Mouse (Mus musculus): ENCODE measurements around the gene Gm4756.
"Not testable (repeated sequence)": the region's sequence is repeated elsewhere in the genome, so short reads cannot be mapped to it uniquely, and the experiment has no call there.

Gene Gm4756

DNA sequence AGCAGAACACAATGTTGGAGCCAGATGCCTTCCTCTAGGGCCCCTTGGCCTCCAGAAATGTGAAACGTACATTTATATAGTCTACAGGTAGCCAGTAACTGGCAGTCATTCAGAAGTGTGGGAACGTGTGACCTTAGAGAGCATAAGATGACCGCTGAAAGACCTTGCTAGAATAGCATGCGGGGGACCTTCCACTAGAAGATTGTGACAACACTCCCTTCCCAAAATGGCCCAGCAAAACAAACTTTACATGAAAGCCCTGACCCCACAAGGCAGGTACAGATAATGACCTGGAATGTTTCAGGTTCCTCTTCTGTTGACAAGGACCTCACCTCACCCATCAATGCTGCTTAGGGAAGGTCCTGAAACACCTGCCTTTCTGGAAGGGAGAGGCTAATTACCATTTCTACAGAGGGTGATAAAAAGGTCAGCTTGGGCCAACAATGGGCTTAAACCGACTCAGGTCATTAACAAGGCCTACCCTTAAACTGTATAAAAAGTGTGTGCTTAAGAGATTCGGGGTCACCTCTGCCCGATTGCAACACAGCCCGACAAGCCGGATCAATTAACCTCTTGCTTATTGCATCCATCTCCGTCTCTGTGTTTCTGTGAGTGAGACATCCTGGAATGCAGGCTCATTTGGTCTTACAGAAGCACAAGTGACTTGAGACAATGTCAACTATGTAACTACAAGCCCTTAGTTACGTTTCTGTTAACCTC lies at the start of gene Gm4756:
Gm4756 (minus strand) TSS at position 51 of the 720 bp plus-strand sequence.
- no peak for DNase-seq (ENCODE audit: low read depth, low spot score)

DNA sequence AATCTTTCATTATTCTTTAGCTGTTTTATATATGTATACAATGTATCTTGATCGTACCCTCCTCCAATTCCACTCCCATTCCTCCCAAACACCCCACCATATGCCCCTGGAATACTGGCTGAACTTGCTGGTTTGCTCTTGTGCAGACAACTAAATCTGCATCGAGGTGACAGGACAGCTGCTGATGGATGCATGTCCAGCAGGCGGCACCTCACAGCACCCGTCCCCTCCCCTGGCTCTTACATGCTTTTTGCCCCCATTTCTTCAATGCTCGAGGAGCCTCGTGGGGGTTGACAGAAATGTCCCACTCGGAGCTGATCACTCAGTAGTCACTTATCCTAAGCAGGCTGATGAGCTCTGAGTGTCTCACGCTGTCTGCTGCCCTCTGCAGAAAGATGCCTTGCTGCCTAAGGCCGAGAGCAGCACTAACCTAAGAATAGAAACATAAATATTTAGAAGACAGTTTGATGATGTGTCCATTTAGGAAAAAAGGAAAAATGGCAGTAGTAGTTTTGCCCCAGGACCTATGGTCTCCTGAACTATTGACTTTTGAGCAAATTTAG lies 45.5 kb upstream of the Gm4756 start:
- no peak for DNase-seq (ENCODE audit: low read depth, low spot score)

DNA sequence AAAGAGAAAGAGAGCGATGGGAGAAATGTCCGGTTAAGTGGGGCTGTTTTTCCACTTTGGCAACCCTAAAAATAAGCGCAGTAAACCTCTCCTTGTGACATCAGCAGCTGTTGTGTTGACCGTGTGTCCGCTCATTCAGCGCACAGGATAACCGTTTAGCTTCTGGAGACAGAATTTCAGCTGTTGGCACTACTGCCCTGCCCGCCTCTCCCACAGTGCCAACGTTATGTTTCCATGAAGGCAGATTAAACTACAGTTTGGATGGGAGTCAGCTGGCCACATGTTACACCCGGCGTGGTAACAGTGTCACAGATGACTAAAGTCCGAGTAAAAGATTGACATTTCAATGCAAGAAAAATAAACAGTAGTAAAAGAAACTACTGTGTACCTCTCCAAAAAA lies 45.0 kb upstream of the Gm4756 start:
- DNase-seq (ENCODE audit: low read depth, low spot score) = no peak

GRCm38 (mm10) chr12:72693895-72694294 lies 44.4 kb upstream of the Gm4756 start:
- DNase-seq (ENCODE audit: low read depth, low spot score) = peak; percentile 33

DNA sequence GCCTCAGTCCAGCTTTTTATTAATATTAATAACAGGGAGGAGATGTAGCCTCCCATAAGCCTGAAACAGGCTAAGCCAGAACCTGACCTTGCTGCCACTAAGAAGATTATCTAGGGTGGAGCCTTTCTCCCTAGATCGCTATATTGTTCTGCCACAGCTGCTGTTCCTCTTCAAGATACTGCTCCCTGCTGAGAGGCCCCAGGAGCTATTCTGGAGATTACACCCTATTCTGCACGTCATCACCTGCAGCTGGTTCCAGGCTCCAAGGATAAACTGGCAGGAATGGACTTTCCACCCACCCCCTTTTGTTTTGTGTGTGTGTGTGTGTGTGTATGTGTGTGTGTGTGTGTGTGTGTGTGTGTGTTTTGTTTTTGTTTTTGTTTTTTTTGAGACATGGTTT lies 38.8 kb upstream of the Gm4756 start:
- not testable (repeated sequence) for DNase-seq (ENCODE audit: low read depth, low spot score)

GRCm38 (mm10) chr12:72687741-72688140 lies 38.3 kb upstream of the Gm4756 start:
- not testable (repeated sequence) for DNase-seq (ENCODE audit: low read depth, low spot score)

- DNase-seq (ENCODE audit: low read depth, low spot score) = not testable (repeated sequence)
Observed at GRCm38 (mm10) chr12:72686566-72686965, 37.1 kb upstream of the Gm4756 start.

GRCm38 (mm10) chr12:72683612-72684011 lies 34.2 kb upstream of the Gm4756 start:
- DNase-seq (ENCODE audit: low read depth, low spot score) = no peak

DNA sequence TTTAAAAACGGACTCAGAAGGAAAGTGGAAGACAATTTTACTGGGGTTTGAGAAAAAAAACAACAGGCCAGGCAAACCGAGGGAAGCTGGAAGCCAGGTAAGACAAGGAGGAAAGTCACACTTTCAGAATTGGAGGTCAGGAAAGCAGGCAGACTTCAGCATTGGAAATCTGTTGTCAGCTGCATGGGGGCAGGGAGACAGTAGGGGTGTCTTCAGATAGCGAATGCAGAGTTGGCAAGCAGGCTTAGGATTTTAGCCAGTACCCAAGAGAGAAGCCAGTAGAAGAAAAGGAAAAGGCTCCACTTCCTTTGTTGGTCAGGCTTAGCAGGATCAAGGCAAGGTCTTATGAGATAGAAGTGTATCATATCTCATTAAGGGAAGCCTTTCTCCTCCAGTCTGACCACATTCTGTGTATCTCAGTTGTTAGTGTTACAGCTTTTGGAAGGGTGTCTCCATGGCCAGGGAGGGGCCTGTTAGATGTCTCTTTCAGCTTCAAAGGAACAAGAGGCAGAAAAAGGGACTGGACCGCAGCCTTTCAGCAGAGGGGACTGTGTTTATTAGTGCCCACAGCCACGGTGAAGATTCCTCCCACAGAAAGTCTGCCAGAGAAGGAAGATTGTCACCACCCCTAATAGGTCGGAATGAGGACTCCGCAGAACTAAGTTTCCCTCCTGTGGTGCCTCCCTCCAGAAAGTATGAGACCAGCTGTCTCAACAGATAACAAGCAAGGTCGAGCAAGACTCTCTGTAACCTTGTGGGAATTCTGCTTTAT lies 33.2 kb upstream of the Gm4756 start:
- DNase-seq (ENCODE audit: low read depth, low spot score) = no peak

DNA sequence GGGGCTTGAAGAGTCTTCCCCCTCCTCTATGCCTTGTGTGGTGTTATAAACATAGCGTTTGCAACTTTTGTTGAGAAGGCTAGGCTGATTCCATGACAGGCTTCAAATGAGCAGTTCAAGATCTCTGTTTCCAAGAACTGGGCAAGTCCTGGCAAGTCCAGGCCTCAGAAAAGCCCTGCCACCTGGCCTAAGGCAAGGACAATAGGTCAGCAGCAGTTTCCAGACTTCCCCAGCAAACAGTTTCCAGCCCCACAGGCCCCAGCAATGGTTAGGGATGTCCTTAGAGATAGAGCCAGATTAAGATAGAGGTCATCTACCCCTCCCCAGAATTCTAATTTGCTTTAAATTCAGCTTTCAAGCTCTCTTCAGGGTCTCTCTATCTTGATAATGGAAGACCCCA lies 32.5 kb upstream of the Gm4756 start:
- DNase-seq (ENCODE audit: low read depth, low spot score) = no peak

DNA sequence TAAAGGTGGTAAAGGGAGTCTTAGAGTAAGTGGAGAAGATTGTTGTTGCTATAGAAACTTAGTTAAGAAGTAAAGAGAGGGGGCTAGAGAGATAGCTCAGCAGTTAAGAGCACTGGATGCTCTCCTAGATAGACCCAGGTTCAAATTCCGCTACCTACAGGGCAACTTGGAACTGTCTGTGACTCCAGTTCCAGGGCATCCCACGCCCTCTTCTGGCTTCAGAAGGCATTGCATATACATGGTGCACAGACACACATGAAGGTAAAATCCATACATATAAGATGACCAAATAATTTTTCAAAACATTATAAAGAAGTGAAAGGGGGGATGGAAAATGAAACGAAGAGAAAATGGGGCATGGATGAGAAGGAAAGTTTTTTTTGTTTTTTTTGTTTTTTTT lies 30.2 kb upstream of the Gm4756 start:
- no peak for DNase-seq (ENCODE audit: low read depth, low spot score)

DNA sequence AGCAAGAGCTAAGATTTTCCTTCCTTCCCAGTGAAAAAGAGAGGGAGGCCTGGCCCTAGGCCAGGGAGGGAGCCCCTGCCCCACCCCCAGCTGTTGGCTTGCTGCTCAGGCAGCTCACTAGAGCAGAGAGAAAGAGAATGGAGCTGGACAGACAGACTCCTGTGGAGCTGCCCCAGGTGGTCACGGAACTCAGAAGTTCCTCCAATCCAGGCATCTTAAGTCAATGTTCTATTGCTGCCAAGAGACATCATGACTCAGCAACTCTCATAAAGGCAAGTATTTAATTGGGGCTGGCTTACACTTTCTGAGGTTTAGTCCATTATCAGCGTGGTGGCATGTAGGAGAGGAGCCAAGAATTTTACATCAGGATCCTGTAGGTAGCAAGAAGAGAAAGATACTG lies 25.4 kb upstream of the Gm4756 start:
- no peak for DNase-seq (ENCODE audit: low read depth, low spot score)

DNA sequence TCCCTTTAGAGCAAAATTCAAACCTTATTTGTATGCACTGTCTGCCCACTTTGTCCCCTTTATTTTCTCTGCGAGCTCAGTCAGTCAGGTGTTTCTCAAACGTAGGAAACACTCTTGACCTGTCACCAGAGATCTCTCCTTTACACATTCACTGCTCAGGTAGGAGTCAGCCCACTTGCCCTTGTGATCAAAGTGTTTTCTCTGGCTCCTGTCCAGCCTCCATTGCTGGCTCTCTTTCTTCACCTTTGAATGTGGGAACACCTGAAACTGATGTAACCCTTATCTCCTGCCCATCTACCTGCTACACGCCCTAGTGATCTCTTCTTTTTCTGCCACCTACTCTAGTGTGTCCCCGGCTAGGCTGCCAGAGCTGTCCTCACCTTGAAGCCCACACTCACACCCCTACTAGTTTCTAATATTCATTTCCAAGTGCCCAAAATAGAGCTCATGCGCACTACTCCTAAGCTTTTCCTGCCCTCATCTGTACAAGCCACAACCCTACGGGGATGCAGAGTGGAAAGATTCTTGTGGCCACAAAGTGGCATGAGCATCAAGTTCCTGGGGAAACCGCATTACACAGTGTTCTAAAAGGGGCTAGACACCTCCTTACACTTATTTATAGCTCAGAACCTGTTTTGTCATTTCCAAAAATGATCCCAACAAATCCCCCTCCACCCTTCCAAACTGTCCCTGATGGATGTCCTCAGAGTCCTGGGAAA lies 24.8 kb upstream of the Gm4756 start:
- DNase-seq (ENCODE audit: low read depth, low spot score) = no peak

DNA sequence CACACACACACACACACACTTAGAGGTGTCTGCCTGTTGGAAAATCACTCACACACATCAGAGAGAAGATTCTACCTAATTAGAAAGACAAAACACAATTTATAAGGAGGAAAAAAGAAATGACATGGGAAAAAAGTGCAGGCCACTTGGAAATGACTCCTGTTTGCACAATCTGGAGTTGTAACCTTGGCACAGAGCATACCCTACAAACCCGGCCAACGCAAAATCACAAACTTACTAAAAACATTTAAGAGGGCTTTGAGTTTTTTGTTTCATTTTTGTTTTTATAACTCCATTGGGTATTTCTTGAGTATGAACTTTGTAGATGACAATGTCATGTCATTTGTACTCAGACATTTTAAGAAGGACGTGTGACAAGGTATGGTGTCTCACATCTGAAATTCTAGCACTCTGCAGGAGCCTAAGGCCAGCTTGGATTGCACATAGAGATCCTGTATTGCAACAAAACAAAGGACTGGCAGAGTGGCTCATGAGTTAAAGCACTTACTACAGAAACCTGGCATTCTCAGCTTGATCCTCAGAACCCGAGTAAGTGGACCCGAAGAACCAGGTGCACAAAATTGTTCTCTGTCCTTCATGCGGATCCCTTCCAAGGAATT lies 22.2 kb upstream of the Gm4756 start:
- DNase-seq (ENCODE audit: low read depth, low spot score) = no peak

DNA sequence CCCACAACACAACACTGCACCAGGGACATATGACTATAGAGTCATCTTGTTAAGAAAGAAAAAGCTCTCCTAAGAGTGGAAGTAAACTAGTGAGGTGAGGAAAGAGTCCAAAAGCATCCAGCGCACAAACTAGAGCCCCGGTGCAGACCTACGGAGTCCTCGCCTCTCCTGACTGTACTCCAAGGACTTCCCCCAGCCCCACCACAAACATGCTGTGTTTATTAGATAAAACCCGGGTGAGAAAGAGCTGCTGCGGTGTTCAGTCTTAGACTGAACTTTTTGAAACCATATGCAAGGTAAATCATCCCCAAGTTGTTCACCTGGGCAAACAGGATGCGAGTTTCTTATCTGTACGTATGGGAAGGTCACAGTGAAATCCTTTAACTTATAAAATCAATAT lies 21.5 kb upstream of the Gm4756 start:
- no peak for DNase-seq (ENCODE audit: low read depth, low spot score)

DNA sequence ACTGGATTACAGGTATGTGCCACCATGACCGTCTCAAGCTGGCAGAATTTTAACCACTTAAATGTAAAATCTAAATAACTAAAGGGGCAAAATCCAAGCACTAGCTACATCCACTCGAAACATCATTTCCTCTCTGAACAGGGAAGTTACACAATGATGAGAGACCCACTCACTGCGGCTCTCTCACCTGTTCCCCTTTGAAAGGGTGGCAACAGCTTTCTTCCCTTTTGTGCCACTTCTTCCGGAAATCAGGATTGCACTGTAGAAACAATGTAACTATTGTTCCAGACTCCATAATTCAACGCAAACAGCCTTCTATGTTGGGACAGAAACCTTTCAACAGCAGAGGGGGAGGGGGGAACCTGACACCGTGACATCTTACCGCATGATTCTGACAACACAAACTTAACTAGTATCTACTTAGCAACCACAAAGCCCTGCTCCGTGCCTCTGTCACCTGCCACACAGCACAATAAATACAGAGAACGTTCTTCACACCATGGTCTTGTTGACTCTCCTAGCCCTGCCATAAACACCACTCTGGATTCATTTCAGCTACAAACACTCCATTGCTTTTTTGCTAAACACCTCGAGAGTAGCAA lies 18.5 kb upstream of the Gm4756 start:
- no peak for DNase-seq (ENCODE audit: low read depth, low spot score)

GRCm38 (mm10) chr12:72666015-72666414 lies 16.6 kb upstream of the Gm4756 start:
- no peak for DNase-seq (ENCODE audit: low read depth, low spot score)

DNA sequence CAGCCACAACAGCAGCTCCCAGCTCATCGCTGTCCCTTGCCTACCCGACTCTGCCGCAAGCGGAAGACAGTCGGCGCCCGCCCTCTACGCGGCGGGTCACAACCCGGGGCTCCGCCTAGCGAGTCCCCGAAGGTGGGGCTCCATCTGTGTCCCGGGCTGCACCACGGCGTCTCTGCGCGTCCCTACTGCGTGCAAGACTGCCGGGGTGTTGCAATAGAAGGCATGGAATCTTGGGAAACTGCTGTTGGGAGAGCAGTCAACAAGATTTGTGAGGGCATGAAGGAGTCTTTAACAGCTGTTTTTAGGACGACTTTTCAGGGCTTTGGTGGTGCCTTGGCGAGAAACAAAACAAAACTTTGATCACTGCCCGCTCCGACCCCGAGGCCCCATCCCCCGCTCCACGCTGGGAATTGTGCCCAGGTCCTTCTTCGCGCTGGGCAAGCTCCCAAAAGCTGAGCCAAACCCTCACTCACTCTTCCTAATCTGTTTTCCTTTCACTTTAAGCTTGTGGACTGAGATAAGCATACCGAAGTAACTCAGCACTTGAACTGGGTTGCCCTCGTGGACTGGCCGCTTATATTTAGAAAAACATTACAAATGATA lies 15.4 kb upstream of the Gm4756 start, which contains the start of gene Dhrs7:
Dhrs7 (minus strand) TSS at position 175 of the 603 bp plus-strand sequence.
- DNase-seq (ENCODE audit: low read depth, low spot score) = peak; percentile 64

DNA sequence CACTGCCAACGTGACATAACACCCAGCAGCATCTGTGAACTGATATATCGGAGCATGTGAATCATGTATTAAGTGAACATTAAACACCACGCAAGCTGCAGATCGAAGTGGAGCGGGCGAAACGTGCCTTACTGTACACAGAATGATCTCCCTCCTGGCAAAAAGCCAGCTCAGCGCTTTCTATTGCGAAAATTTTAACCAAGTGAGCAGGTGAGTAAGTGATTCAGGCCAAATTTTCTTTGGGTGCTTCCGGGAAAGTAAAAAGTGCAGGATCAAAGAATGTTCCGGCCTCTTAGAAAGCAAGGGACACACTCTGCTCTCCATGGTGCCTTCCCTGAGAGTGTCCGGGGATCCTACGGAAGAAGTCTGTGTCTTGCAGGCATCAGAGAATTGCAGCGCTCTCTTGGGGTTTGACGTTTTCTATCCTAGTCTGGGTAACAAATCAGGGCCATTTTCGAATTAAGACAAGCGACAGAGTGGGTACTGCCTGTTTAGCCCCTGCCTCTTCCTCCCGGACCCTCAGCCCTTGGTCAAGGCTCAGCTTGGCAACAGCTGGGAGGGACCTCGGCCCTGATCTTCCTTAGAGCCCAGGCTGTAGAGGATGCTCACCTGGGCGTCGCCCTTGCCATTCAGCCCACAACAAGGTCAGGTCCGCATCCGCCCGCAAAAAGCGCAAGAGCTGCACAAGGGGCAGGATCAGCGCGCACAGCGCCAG lies 14.7 kb upstream of the Gm4756 start:
- no peak for DNase-seq (ENCODE audit: low read depth, low spot score)

GRCm38 (mm10) chr12:72655775-72656174 lies 6.3 kb upstream of the Gm4756 start:
- DNase-seq (ENCODE audit: low read depth, low spot score) = no peak

All from forelimb bud, embryonic 11.5 days (tissue).